8 mouse cellular contexts compared by ENCODE assay signal in genomic region chr12:69446468-69447321, GRCm38 (mm10).
DNase-seq lines count a peak whose midpoint lies in the region; ATAC-seq lines count a peak whose summit lies in the region.

No protein-coding gene starts in this region.

- peak overlapping the region; percentile 71 for H3K27ac ChIP-seq in embryonic facial prominence, embryonic 12.5 days
- 0 out of 2 replicates have a peak overlapping the region, but pooled peaks have one; percentile 15 for H3K27ac ChIP-seq in heart, embryonic 12.5 days (ENCODE audit: poor library complexity, severe bottlenecking)
- peak overlapping the region; percentile 90 for H3K27ac ChIP-seq in kidney, embryonic 14.5 days (ENCODE audit: low read depth, low read length)

- ATAC-seq in embryonic facial prominence, embryonic 12.5 days (ENCODE audit: insufficient number of reproducible peaks, insufficient read depth, low FRiP score, low TSS enrichment) = peak; percentile 93
- peak; percentile 33; the same call in 1 of the 2 replicates for ATAC-seq in heart, embryonic 12.5 days (ENCODE audit: insufficient number of reproducible peaks, low FRiP score)
- ATAC-seq in kidney, embryonic 14.5 days (ENCODE audit: low FRiP score, low TSS enrichment) = peak; percentile 88

- peak; percentile 63 for DNase-seq in right cerebral cortex, postnatal 10 days (ENCODE audit: low spot score in 2 of 2)
- DNase-seq in right cerebral cortex, postnatal 25 days = no peak
- peak; percentile 87 for DNase-seq in lung, postnatal 14 days
- peak; percentile 55 for DNase-seq in ovary, adult 18-20 months (ENCODE audit: low spot score)
- DNase-seq in urinary bladder, postnatal 10 days (ENCODE audit: low spot score) = peak; percentile 31

- no peaks in the 10 kb centered on the region for H3K9me3 ChIP-seq in embryonic facial prominence, embryonic 12.5 days
- 0 out of 2 replicates have a peak, but pooled peaks cover 3% of the 10 kb centered on the region for H3K9me3 ChIP-seq in heart, embryonic 12.5 days (replicated peaks)
- no peaks in the 10 kb centered on the region for H3K9me3 ChIP-seq in kidney, embryonic 14.5 days (ENCODE audit: control insufficient read depth, low read length)

- H3K36me3 ChIP-seq in embryonic facial prominence, embryonic 12.5 days = no peaks in the 10 kb centered on the region
- no peaks in the 10 kb centered on the region for H3K36me3 ChIP-seq in heart, embryonic 12.5 days
- no peaks in the 10 kb centered on the region for H3K36me3 ChIP-seq in kidney, embryonic 14.5 days (ENCODE audit: control insufficient read depth, insufficient read depth, low read length)

- peaks cover 31% of the 10 kb centered on the region for H3K4me1 ChIP-seq in embryonic facial prominence, embryonic 12.5 days
- H3K4me1 ChIP-seq in heart, embryonic 12.5 days (replicated peaks) = peaks cover 25% of the 10 kb centered on the region
- H3K4me1 ChIP-seq in kidney, embryonic 14.5 days (ENCODE audit: control insufficient read depth, insufficient read depth, low read length) = peaks cover 24% of the 10 kb centered on the region

- H3K4me2 ChIP-seq in embryonic facial prominence, embryonic 12.5 days (replicated peaks) = peak overlapping the region; percentile 43
- peak overlapping the region; percentile 43 for H3K4me2 ChIP-seq in heart, embryonic 12.5 days
- peak overlapping the region; percentile 45 for H3K4me2 ChIP-seq in kidney, embryonic 14.5 days (replicated peaks; ENCODE audit: low read depth, low read length)

- H3K4me3 ChIP-seq in embryonic facial prominence, embryonic 12.5 days = peak overlapping the region; percentile 7; the same call in 1 of the 2 replicates
- H3K4me3 ChIP-seq in heart, embryonic 12.5 days = no peak overlapping the region
- H3K4me3 ChIP-seq in kidney, embryonic 14.5 days (ENCODE audit: low read length) = peak overlapping the region; percentile 24

- no peak overlapping the region for H3K9ac ChIP-seq in embryonic facial prominence, embryonic 12.5 days
- H3K9ac ChIP-seq in heart, embryonic 12.5 days = no peak overlapping the region; the same call in 1 of the 2 replicates
- H3K9ac ChIP-seq in kidney, embryonic 14.5 days (ENCODE audit: low read depth, low read length) = peak overlapping the region; percentile 40; the same call in 1 of the 2 replicates

- 25% methylated on average over 17 of the region's 17 CpGs for WGBS in embryonic facial prominence, embryonic 12.5 days
- WGBS in heart, embryonic 12.5 days = 51% methylated on average over 17 of the region's 17 CpGs
- 10% methylated on average over 17 of the region's 17 CpGs for WGBS in kidney, embryonic 14.5 days

- no peaks in the 10 kb centered on the region for H3K27me3 ChIP-seq in embryonic facial prominence, embryonic 12.5 days
- H3K27me3 ChIP-seq in heart, embryonic 12.5 days (replicated peaks) = no peaks in the 10 kb centered on the region
- H3K27me3 ChIP-seq in kidney, embryonic 14.5 days (ENCODE audit: control insufficient read depth, insufficient read depth, low read length) = no peaks in the 10 kb centered on the region

Comparison
In these comparisons a context has a peak if more than half of its experiments do, and no peak if none do; other contexts are left out.
1. ATAC-seq: peak in every context shown above with its lines; median percentile 93 in embryonic facial prominence, embryonic 12.5 days; 88 in kidney, embryonic 14.5 days; 33 in heart, embryonic 12.5 days.
2. H3K27ac ChIP-seq: peak in every context shown above with its lines; median percentile 90 in kidney, embryonic 14.5 days; 71 in embryonic facial prominence, embryonic 12.5 days; 15 in heart, embryonic 12.5 days.